Mouse (Mus musculus) midbrain, embryonic 11.5 days (tissue): ENCODE results near the gene Rad9a. TPM values are rescaled to one million over a fixed set of nuclear protein-coding genes. Genes with fewer than 3 reads are reported as not detected.

ENCODE experiments used
- ATAC-seq: fragments of 200-750 bp; cut with Nextera tagmentation; 2 replicates; pipeline ENCODE4 v1.8.0; 2017; ENCODE audit warnings: moderate TSS enrichment, moderate library complexity; ENCODE audit not compliant: low FRiP score
- DNase-seq: peaks from one replicate; pipeline ENCODE4 v3.0.0; 2015; ENCODE audit warnings: low spot score; ENCODE audit errors: missing footprints
- H3K27ac ChIP-seq: fragments of 300-500 bp; sonication (generic); 2 replicates; pipeline ENCODE4 v1.5.1; 2014; ENCODE audit warnings: low read depth, low read length
- H3K27me3 ChIP-seq: fragments of 300-500 bp; sonication (generic); 2 replicates; pipeline ENCODE4 v1.6.1; 2014; ENCODE audit warnings: mild to moderate bottlenecking, low read length, moderate library complexity, mixed read lengths; ENCODE audit not compliant: control insufficient read depth, insufficient read depth
- H3K36me3 ChIP-seq: fragments of 300-500 bp; sonication (generic); 2 replicates; pipeline ENCODE4 v1.6.1; 2014; ENCODE audit warnings: mild to moderate bottlenecking, low read length, moderate library complexity, mixed read lengths; ENCODE audit not compliant: control insufficient read depth, insufficient read depth
- H3K4me1 ChIP-seq: fragments of 300-500 bp; sonication (generic); 2 replicates; pipeline ENCODE4 v1.6.1; 2014; ENCODE audit warnings: low read length; ENCODE audit not compliant: control insufficient read depth, insufficient read depth
- H3K4me2 ChIP-seq: fragments of 300-500 bp; sonication (generic); 2 replicates; pipeline ENCODE4 v1.6.1; 2014; ENCODE audit warnings: mild to moderate bottlenecking, moderate library complexity
- H3K4me3 ChIP-seq: fragments of 300-500 bp; sonication (generic); 2 replicates; pipeline ENCODE4 v1.5.1; 2014; ENCODE audit warnings: low read depth, low read length
- H3K9ac ChIP-seq: fragments of 300-500 bp; sonication (generic); 2 replicates; pipeline ENCODE4 v1.6.1; 2014; ENCODE audit warnings: low read length
- H3K9me3 ChIP-seq: fragments of 300-500 bp; sonication (generic); 2 replicates; pipeline ENCODE4 v1.6.1; 2016; ENCODE audit warnings: low read length; ENCODE audit not compliant: control insufficient read depth
- WGBS: fragments of 180-500 bp; shearing (Covaris S2); extraction: QIAGEN DNeasy Blood & Tissue Kit; methylation state at CpG from one replicate; pipeline ENCODE4 v1.1.7; 2014; 5-methylcytosine and 5-hydroxymethylcytosine counted together
- polyA plus RNA-seq: library from polyadenylated mRNA; unstranded; fragments of >200 nt; fragmentation: Nextera tagmentation; extraction: Ambion mirVana; gene quantifications from 2 replicates; pipeline ENCODE4 v1.2.1, GENCODE M21; 2014

The Rad9a gene
- polyA plus RNA-seq, 1 experiment from 2014 or later, result 42.4 TPM

DNA sequence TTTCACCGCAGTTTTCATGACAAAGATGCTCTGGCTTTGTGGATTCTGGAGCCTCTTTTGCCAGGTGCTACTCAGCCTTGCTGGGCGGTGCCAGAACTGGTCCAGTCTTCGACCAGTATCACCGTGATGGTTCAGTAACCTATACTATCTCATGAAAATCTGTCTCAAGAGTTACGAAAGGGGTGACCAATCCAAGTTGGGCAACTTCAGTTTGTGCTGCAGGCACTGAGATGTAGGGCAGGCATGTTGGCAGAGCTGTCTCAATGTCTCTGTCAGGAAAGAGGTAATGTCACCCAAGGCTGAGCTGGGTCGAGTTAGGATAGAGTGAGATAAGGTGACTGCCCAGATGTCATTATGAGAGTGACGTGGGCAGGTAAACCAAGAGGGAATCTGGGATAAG is 21.1 kb downstream of the Rad9a start:
- Histone ChIP-seq H3K9ac (no peak overlapping the region), H3K9me3 (no peaks in the 10 kb centered on the region), H3K4me2 (no peak overlapping the region), H3K4me3 (no peak overlapping the region), H3K27ac (no peak overlapping the region), H3K27me3 (no peaks in the 10 kb centered on the region), H3K36me3 (no peaks in the 10 kb centered on the region), H3K4me1 (peaks cover 5% of the 10 kb centered on the region)
- no peak for DNase-seq
- ATAC-seq, result no peak
- 87% methylated on average over 7 of the region's 7 CpGs for WGBS

DNA sequence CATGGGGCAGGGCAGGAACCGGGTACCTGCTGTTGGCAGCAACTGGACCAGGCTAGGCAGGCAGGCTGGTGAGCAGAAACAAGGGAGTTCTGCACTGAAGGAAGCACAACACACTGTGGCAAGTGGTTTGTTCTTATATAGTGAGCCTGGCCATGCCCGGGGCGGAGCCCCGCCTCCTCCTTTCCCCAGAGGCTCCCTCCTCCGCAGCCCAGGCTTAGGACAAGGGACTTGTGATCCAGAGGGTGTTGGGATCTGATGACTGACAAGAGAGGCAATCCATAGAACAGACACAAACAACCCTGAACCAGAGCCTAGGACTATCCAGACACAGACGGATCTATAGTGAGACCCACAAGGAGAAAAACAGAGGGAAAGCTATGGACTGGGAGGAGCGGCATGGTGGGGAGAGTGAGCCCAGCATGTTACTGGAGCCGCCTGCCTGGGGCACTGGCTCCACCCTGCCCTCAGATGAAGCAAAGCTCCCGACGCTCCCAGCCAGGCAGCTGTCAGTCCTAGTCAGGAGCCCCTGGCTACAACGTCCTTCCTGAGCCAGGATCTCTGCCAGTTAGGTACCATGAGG is 26.0 kb downstream of the Rad9a start, which contains the start of gene Carns1:
Gene Carns1, minus strand, starts transcription at position 112 of the 580 bp plus-strand sequence.
- Histone ChIP-seq H3K9ac (peak within 1 kb of the TSS; percentile 48), H3K9me3 (no peaks in the 10 kb centered on the region), H3K27me3 (no peaks in the 10 kb centered on the region), H3K4me1 (peaks cover 8% of the 10 kb centered on the region), H3K4me2 (peak within 1 kb of the TSS; percentile 37), H3K4me3 (0 out of 2 replicates have a peak within 1 kb of the TSS, but pooled peaks have one; percentile 9), H3K36me3 (no peaks in the 10 kb centered on the region), H3K27ac (no peak within 1 kb of the TSS)
- DNase-seq, result peak; percentile 86
- 1% methylated on average over 11 of the region's 11 CpGs for WGBS
- peak; percentile 75; the same call in 1 of the 2 replicates for ATAC-seq

DNA sequence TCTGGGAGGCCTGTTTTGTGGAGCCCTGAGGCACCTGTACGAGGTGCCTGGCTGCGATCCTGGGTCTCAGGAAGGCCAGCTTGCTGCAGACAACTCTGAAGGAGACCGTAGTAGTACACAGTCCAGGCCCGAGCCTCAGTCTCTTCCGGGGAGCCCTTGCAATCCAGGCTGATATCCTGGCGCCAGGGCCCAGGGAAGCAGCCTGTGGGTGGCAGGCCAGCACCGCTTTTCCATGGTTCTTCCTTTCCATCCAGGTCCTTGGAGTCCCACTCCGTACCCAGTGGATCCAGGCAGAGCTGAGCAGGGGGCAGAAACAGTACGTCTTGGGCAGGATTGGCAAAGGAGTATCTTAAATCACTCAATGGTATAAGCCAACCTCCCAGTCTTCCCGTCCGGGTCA is 28.5 kb downstream of the Rad9a start:
- Histone ChIP-seq H3K9ac (0 out of 2 replicates have a peak overlapping the region, but pooled peaks have one; percentile 33), H3K4me2 (no peak overlapping the region), H3K4me3 (no peak overlapping the region), H3K4me1 (peaks cover 15% of the 10 kb centered on the region), H3K27me3 (no peaks in the 10 kb centered on the region), H3K27ac (no peak overlapping the region), H3K9me3 (no peaks in the 10 kb centered on the region), H3K36me3 (no peaks in the 10 kb centered on the region)
- 60% methylated on average over 11 of the region's 11 CpGs for WGBS
- ATAC-seq (no peak), DNase-seq (no peak)

DNA sequence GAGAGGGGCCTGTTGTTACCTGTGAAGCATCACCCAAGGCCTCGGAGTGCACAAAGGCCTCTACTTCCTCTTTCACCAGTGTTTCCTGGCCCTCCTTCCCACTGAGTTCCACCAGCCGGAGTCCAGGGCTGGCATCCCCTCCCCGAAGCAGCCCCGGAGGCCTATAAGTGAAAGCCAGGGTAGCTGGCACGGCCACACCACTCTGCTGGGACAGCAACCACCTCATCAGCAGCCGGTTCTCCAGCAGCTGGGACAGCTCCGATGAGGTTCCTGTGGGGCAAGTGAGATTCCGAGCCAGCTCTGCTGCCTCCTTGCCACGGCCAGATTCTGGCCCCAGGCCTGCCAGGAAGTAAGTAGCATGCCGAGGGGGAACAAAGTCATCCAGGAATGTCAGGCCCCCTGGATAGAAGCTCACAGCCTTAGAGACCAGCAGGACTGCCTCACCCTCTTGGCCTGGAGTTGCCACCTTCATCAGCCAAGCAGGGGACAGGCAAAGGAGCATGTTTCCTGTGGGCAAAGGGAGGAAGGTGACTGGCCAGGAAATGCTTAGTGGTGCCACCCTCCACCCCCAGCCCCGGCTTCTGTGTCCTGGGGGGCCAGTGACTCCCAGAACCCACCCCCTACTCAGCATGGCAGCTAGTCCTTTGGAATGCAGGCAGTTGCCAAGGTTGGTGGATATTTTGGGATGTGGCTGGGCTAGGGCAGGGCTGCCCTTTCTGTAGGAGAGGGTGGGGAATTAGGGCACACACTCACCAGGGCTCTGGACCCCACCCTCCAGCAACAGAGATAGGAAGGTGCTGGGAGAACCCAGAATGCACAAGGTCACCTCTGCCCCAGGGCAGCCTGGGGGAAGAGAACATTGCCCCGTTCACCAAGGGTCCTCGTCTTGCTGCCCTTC is 29.8 kb downstream of the Rad9a start:
- Histone ChIP-seq H3K9me3 (no peaks in the 10 kb centered on the region), H3K27ac (no peak overlapping the region), H3K9ac (no peak overlapping the region), H3K4me3 (no peak overlapping the region), H3K4me1 (peaks cover 15% of the 10 kb centered on the region), H3K36me3 (no peaks in the 10 kb centered on the region), H3K4me2 (no peak overlapping the region), H3K27me3 (no peaks in the 10 kb centered on the region)
- 73% methylated on average over 13 of the region's 13 CpGs for WGBS
- no peak for DNase-seq
- no peak for ATAC-seq

DNA sequence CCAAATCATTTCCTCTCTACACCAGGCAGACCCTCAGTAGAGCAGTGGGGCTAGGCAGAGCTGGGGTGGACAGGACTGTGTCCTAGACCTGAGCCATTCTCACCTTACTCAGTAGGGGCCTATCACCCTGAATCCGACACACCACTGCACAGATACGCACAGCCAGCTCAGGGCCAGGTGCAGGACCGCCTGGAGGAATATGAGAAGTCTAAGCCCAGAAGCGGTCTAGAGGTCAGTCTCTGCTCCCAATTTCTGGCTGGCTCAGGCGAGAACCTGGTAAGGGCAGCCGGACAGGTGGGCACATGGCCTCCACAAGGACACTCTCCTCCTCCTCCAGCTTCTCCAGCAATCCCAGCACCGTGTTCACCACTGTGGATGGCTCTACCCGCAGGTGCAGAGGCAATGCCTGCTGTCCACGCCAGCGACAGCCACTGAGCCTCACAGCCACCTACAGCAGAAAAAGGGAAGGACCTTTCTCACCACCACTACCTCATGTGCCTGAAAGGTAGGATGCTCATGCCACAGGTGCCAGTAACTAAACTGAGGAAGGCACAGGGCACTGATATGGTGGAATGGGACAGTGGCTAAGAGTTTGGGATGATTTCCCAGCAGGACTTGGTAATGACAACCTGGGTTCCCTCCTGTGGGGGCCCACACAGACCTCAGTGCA is 30.6 kb downstream of the Rad9a start:
- Histone ChIP-seq H3K4me2 (no peak overlapping the region), H3K36me3 (no peaks in the 10 kb centered on the region), H3K4me1 (peaks cover 15% of the 10 kb centered on the region), H3K27ac (no peak overlapping the region), H3K27me3 (no peaks in the 10 kb centered on the region), H3K9ac (no peak overlapping the region), H3K4me3 (no peak overlapping the region), H3K9me3 (no peaks in the 10 kb centered on the region)
- DNase-seq, result no peak
- no peak for ATAC-seq
- WGBS, result 90% methylated on average over 10 of the region's 10 CpGs

DNA sequence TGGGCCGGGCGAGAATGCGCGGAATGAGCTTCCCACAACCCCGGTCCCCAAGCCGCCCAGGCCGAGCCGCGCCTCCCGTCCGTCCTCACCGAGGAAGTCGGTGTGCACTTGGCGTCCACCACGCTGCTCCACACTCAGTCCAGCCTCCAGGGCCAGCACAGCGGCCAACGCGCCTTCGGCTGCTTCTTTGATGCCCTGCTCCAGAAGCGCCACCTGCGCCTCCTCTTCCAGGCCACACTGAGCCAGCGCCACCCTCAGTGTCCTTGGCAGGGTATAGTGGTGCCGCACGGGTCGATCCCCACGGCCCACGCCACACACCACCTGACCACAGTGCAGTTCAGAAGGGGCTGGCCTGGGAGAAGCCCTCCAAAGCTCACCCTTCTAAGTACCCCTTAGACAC is 31.7 kb downstream of the Rad9a start:
- no peaks in the 10 kb centered on the region for H3K9me3 ChIP-seq
- H3K4me1 ChIP-seq, result peaks cover 7% of the 10 kb centered on the region
- peak overlapping the region; percentile 34 for H3K4me3 ChIP-seq
- no peaks in the 10 kb centered on the region for H3K36me3 ChIP-seq
- H3K27ac ChIP-seq, result peak overlapping the region; percentile 74
- 6% methylated on average over 27 of the region's 27 CpGs for WGBS
- peak overlapping the region; percentile 76 for H3K4me2 ChIP-seq
- ATAC-seq (peak; percentile 65), DNase-seq (no peak)
- H3K27me3 ChIP-seq, result no peaks in the 10 kb centered on the region
- H3K9ac ChIP-seq, result peak overlapping the region; percentile 84

DNA sequence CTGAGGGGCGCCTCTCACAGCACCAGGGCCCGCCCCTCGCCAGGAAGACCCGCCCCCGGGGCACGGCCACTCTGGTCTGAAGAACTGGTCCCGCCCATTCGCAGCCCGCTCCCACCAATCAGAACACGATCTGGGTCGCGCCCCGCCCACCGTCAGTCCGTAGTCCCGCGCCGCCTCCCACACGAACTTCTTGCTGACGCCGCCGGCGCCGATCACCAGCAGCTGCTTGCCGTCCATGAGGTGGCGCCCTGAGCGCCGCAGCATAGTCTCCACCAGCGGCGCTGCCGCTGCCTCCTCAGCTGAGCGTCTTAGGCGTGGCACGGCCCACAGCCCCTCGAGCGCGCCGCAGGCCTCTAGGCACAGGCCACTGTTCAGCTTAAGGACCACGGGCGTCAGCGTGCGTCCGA is 32.1 kb downstream of the Rad9a start:
- peaks cover 7% of the 10 kb centered on the region for H3K4me1 ChIP-seq
- no peaks in the 10 kb centered on the region for H3K36me3 ChIP-seq
- no peaks in the 10 kb centered on the region for H3K9me3 ChIP-seq
- H3K4me3 ChIP-seq, result peak overlapping the region; percentile 34
- peak; percentile 100 for DNase-seq
- peak; percentile 95 for ATAC-seq
- H3K9ac ChIP-seq, result peak overlapping the region; percentile 84
- under 1% methylated on average over 42 of the region's 43 CpGs for WGBS
- H3K27ac ChIP-seq, result peak overlapping the region; percentile 74
- peak overlapping the region; percentile 76 for H3K4me2 ChIP-seq
- H3K27me3 ChIP-seq, result no peaks in the 10 kb centered on the region

DNA sequence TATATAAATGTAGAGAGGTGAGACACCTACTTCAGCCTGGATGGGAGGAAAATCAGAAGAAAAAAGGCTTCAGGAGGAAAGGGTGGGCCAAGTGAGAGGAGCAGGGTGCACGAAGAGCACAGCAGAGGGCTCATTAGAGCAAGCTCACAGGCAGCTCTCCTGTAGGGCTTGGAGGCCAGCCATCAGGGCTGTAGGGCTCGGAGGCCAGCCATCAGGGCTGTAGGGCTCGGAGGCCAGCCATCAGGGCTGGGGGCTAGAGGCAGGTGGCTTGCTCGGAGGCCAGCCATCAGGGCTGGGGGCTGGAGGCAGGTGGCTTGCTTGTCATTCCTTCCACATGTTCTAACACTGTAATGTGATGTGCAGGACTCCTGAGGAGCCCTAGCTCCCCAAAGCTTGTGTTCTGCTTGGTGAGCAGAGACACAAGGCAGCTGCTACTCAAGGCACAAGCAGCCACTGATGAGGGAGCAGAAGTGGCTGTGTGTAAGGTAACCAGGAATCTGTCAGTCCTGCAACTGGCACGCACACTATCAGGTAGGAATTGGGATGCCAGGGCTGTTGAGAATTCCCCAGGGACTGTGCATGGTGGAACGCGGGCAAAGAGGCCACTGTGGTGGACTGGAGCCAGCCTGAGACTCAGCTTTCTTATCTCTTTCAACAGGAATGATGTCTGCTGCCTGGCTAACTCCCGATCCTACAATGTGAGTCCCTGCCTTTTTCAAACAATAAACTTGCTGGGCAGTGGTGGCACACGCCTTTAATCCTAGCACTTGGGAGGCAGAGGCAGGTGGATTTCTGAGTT is 34.6 kb downstream of the Rad9a start:
- Histone ChIP-seq H3K27ac (no peak overlapping the region), H3K27me3 (no peaks in the 10 kb centered on the region), H3K9ac (no peak overlapping the region), H3K9me3 (no peaks in the 10 kb centered on the region), H3K4me1 (peaks cover 18% of the 10 kb centered on the region), H3K4me3 (no peak overlapping the region), H3K4me2 (no peak overlapping the region), H3K36me3 (no peaks in the 10 kb centered on the region)
- 80% methylated on average over 9 of the region's 9 CpGs for WGBS
- ATAC-seq (no peak), DNase-seq (no peak)
